Comparison of ENCODE assay signal across 8 mouse cellular contexts in the genomic region with DNA sequence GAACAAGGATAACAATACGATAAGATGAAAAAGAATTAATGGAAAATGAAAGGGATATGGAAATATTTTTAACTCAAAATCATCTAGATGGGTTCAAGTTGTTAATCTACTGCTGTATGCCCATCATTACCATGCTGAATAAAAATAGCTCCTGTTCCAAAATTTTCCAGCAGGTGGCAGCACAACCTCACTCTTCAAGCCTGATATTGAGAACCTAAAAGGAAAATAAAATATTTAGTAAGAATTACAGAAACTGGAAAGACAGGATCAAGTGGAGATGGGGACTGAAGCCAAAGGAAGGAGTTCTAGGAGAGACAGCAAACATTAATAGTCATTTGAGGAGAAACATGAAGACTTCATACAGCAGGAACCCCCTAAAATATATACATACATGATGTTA.
A peak's percentile ranks its signal among the peaks of the same experiment; 100 is the strongest.
DNase-seq lines count a peak whose midpoint lies in the region; ATAC-seq lines count a peak whose summit lies in the region.

No protein-coding gene starts in this region.

- intact Hi-C loops in heart, postnatal 25 days (cut with DNase I) = loop anchor here (5.0 kb wide), 1 partner anchor 888 kb away; no protein-coding TSS in a partner anchor

- H3K9ac ChIP-seq in hindbrain, embryonic 16.5 days (ENCODE audit: low read depth, low read length) = no peak overlapping the region

- no peaks in the 10 kb centered on the region for H3K9me3 ChIP-seq in hindbrain, embryonic 16.5 days (ENCODE audit: control insufficient read depth, low read length)
- H3K9me3 ChIP-seq in limb, embryonic 10.5 days (replicated peaks) = no peaks in the 10 kb centered on the region

- DNase-seq in heart, postnatal 4 days = peak; percentile 28
- DNase-seq in heart, postnatal 25 days (ENCODE audit: low spot score) = no peak
- peak; percentile 65 for DNase-seq in NIH3T3 (ENCODE audit: low read depth)
- peak; percentile 75 for DNase-seq in limb, embryonic 10.5 days (ENCODE audit: low spot score)
- peak; percentile 64 for DNase-seq in retina, postnatal 1 day
- no peak for DNase-seq in ovary, adult 18-20 months (ENCODE audit: low spot score)

- ATAC-seq in common myeloid progenitor, adult 5-6 weeks (replicated peaks; ENCODE audit: low read depth, poor library complexity, severe bottlenecking) = peak; percentile 74
- ATAC-seq in hindbrain, embryonic 16.5 days = 0 out of 2 replicates have a peak, but pooled peaks have one; percentile 56

- no peak overlapping the region for H3K27ac ChIP-seq in hindbrain, embryonic 16.5 days (ENCODE audit: low read depth, low read length)
- no peak overlapping the region for H3K27ac ChIP-seq in limb, embryonic 10.5 days

- no peak overlapping the region for H3K4me3 ChIP-seq in hindbrain, embryonic 16.5 days (ENCODE audit: low read length)
- no peak overlapping the region for H3K4me3 ChIP-seq in limb, embryonic 10.5 days

- H3K4me1 ChIP-seq in hindbrain, embryonic 16.5 days (ENCODE audit: control insufficient read depth, insufficient read depth, low read depth, low read length) = no peaks in the 10 kb centered on the region
- no peaks in the 10 kb centered on the region for H3K4me1 ChIP-seq in limb, embryonic 10.5 days

- no peaks in the 10 kb centered on the region for H3K36me3 ChIP-seq in hindbrain, embryonic 16.5 days (ENCODE audit: control insufficient read depth, insufficient read depth, low read length)
- H3K36me3 ChIP-seq in limb, embryonic 10.5 days = no peaks in the 10 kb centered on the region

- H3K4me2 ChIP-seq in hindbrain, embryonic 16.5 days (ENCODE audit: low read length) = no peak overlapping the region

- no peaks in the 10 kb centered on the region for H3K27me3 ChIP-seq in hindbrain, embryonic 16.5 days (replicated peaks; ENCODE audit: control insufficient read depth, insufficient read depth, low read length)
- H3K27me3 ChIP-seq in limb, embryonic 10.5 days (ENCODE audit: low read depth, poor library complexity, severe bottlenecking) = no peaks in the 10 kb centered on the region

- WGBS in hindbrain, embryonic 16.5 days = 7% methylated on average over 1 of the region's 1 CpGs
- 11% methylated on average over 1 of the region's 1 CpGs for WGBS in limb, embryonic 10.5 days

Comparison
In these comparisons a context has a peak if more than half of its experiments do, and no peak if none do; other contexts are left out.
1. DNase-seq: peak in heart, postnatal 4 days (single experiment), NIH3T3 (single experiment), limb, embryonic 10.5 days (single experiment) and retina, postnatal 1 day (single experiment); none in heart, postnatal 25 days (single experiment) and ovary, adult 18-20 months (single experiment).